Mouse (Mus musculus) limb, embryonic 11.5 days (tissue): ENCODE results near the gene Cited2. TPM values are rescaled to one million over a fixed set of nuclear protein-coding genes. Genes with fewer than 3 reads are reported as not detected.

Experiments
- ATAC-seq: fragments of 200-750 bp; cut with Nextera tagmentation; 2 replicates; pipeline ENCODE4 v1.8.0; 2017; ENCODE audit warnings: low read depth; ENCODE audit not compliant: insufficient number of reproducible peaks, low FRiP score, low TSS enrichment
- DNase-seq: peaks from one replicate; pipeline ENCODE4 v3.0.0-alpha.2; 2015; ENCODE audit warnings: low spot score
- H3K27ac ChIP-seq: fragments of 300-500 bp; sonication (generic); replicated peaks from 2 replicates; pipeline ENCODE4 v1.5.1; 2014; ENCODE audit warnings: low read depth, mild to moderate bottlenecking, low read length
- H3K27me3 ChIP-seq: fragments of 300-500 bp; sonication (generic); 2 replicates; pipeline ENCODE4 v1.6.1; 2014; ENCODE audit warnings: mild to moderate bottlenecking, low read length, mixed read lengths; ENCODE audit not compliant: control insufficient read depth, insufficient read depth
- H3K36me3 ChIP-seq: fragments of 300-500 bp; sonication (generic); 2 replicates; pipeline ENCODE4 v1.6.1; 2014; ENCODE audit warnings: mild to moderate bottlenecking, low read length, moderate library complexity, mixed read lengths; ENCODE audit not compliant: control insufficient read depth, insufficient read depth
- H3K4me1 ChIP-seq: fragments of 300-500 bp; sonication (generic); 2 replicates; pipeline ENCODE4 v1.6.1; 2014; ENCODE audit warnings: low read length, mixed read lengths; ENCODE audit not compliant: control insufficient read depth, insufficient read depth
- H3K4me2 ChIP-seq: fragments of 300-500 bp; sonication (generic); 2 replicates; pipeline ENCODE4 v1.6.1; 2014; ENCODE audit warnings: low read depth, mild to moderate bottlenecking, moderate library complexity; ENCODE audit not compliant: severe bottlenecking
- H3K4me3 ChIP-seq: fragments of 300-500 bp; sonication (generic); 2 replicates; pipeline ENCODE4 v1.5.1; 2014; ENCODE audit warnings: low read depth, low read length
- H3K9ac ChIP-seq: fragments of 300-500 bp; sonication (generic); 2 replicates; pipeline ENCODE4 v1.6.1; 2014; ENCODE audit warnings: mild to moderate bottlenecking, low read length
- H3K9me3 ChIP-seq: fragments of 300-500 bp; sonication (generic); 2 replicates; pipeline ENCODE4 v1.6.1; 2016; ENCODE audit warnings: low read length; ENCODE audit not compliant: control insufficient read depth
- WGBS: fragments of 180-500 bp; shearing (Covaris S2); extraction: QIAGEN DNeasy Blood & Tissue Kit; methylation state at CpG from one replicate; pipeline ENCODE4 v1.1.7; 2014; 5-methylcytosine and 5-hydroxymethylcytosine counted together
- polyA plus RNA-seq: library from polyadenylated mRNA; unstranded; fragments of >200 nt; fragmentation: Nextera tagmentation; extraction: Ambion mirVana; gene quantifications from 2 replicates; pipeline ENCODE4 v1.2.1, GENCODE M21; 2014

Gene Cited2
- polyA plus RNA-seq, 1 experiment from 2014 or later = 73.1 TPM

DNA sequence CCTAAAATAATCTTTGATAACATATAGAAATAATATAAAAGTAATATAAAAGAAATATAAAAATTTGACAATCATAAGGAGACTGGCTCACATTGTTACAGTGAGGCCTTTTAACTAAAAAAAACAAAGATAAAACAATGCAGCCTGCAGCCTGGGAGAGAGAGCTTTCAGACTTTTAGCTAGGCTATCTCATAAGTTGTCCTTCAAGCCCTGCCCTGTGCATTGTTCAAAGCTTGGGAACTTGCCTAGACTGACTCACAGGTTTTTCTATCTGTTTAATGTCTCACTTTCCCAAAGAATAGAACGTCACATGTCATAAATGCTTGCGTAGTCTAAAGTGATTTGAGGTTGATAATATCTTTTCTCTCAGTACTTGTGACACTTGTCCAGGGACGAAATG lies 36.8 kb downstream of the Cited2 start:
- ATAC-seq (no peak), DNase-seq (no peak)
- H3K9ac ChIP-seq = no peak overlapping the region
- no peaks in the 10 kb centered on the region for H3K36me3 ChIP-seq
- WGBS = 94% methylated on average over 3 of the region's 3 CpGs
- H3K4me1 ChIP-seq = no peaks in the 10 kb centered on the region
- H3K9me3 ChIP-seq = no peaks in the 10 kb centered on the region
- no peaks in the 10 kb centered on the region for H3K27me3 ChIP-seq
- H3K4me2 ChIP-seq = no peak overlapping the region
- H3K27ac ChIP-seq = no peak overlapping the region
- H3K4me3 ChIP-seq = no peak overlapping the region

DNA sequence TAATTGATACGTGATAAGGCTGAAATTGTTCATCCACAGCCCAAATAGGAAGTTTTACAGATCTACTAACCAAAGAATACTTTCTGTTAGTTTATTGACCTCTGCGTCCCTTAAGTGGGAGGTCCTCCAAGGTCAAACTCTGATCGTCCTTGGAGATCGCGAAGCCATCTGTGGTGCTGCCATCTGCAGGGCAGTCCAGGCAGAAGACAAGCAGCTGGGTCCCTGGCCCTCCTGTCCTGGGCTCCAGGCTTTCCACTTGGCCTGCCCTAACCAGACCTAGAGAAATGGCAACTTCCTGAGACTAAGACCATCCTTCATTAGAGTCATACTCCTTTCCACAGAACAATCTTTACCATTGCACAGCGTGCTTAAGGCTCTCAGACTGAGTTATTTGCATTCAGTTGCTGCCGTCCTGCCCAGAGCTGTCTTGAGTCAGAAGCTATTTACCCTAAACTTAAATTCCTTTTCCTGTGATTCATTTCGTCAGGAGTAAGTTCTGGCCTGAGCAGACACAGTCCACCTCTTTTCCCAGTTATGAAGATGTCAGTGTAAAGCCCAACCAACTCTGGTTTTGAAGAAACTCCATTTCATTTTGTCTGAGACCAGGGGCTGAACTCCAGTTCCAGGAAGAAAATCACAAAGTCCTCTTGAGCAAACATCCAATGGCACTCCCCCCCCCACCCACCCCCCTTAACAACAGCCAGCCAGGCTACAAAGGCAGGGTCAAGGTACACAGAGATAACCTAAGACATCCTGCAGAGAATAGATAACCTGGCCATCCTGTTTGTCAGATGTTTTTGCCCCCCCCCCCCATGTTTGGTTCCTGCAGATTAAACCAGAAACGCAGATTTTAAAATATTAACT lies 38.0 kb downstream of the Cited2 start:
- H3K36me3 ChIP-seq = no peaks in the 10 kb centered on the region
- no peak for ATAC-seq
- no peak overlapping the region for H3K4me3 ChIP-seq
- 68% methylated on average over 9 of the region's 9 CpGs for WGBS
- no peaks in the 10 kb centered on the region for H3K27me3 ChIP-seq
- no peak overlapping the region for H3K4me2 ChIP-seq
- DNase-seq = no peak
- no peak overlapping the region for H3K9ac ChIP-seq
- H3K27ac ChIP-seq = no peak overlapping the region
- H3K9me3 ChIP-seq = no peaks in the 10 kb centered on the region
- no peaks in the 10 kb centered on the region for H3K4me1 ChIP-seq

DNA sequence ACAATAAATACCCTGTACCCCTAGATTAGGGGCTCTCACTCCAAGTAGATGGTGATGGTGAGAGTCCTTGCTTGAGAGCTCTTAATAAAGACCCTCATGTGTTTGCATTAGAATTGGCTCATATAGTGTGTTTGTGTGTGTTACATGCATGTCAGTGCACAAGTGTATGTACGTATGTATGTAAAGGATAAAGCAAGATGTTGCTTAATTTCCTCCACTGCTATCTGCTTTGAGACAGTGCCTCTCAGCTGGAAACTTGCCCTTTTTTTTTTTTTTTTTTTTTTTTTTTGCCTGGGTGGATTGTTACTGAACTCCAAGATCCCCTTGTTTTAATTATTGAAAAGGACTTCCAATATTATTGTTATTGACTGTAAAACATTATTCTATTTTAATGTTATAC lies 38.6 kb downstream of the Cited2 start:
- Histone ChIP-seq H3K9ac (no peak overlapping the region), H3K4me2 (no peak overlapping the region), H3K4me3 (no peak overlapping the region), H3K36me3 (no peaks in the 10 kb centered on the region), H3K9me3 (no peaks in the 10 kb centered on the region), H3K27me3 (no peaks in the 10 kb centered on the region), H3K4me1 (no peaks in the 10 kb centered on the region), H3K27ac (no peak overlapping the region)
- 91% methylated on average over 1 of the region's 1 CpGs for WGBS
- DNase-seq = no peak
- no peak for ATAC-seq

DNA sequence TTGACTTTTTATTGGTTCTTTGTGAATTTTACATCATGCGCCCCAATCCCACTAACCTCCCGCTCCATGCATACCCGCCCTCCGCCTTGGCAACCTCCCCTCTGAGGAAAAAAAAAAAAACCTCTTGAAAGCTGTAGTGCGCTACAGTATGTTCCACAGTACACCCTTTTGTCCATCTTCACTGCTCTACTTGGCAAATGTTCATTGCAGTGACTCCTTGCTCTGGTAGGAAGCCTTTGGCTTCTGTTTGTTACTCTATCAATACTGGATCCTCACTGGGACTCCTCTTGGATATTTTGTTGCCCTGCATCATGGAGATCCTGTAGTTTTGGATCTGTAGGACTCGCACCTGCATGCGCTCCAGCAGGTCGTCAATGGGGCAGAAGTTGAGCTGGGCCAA lies 39.9 kb downstream of the Cited2 start:
- Histone ChIP-seq H3K4me1 (no peaks in the 10 kb centered on the region), H3K27me3 (no peaks in the 10 kb centered on the region), H3K4me2 (no peak overlapping the region), H3K27ac (no peak overlapping the region), H3K9me3 (no peaks in the 10 kb centered on the region), H3K36me3 (no peaks in the 10 kb centered on the region), H3K4me3 (no peak overlapping the region), H3K9ac (no peak overlapping the region)
- DNase-seq (no peak), ATAC-seq (no peak)
- WGBS = 96% methylated on average over 8 of the region's 8 CpGs

DNA sequence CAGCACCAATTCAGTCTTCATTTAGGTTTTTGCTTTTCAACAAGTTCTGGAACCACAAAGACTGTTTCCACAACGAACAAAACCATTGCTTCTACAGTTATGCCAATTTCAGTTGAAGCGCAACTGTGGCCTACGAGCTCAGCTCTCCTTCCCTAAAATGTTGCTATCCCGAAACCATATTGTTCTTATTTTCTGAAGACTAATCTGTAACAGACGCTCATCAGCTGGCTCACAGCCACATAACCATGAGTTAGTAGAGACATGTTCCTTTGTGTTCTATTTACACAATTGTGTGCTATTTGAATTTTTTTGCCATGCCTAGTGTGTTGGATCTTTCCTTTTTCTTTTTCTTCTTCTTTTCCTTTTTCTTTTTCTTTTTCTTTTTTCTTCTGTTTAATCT lies 46.8 kb downstream of the Cited2 start:
- no peaks in the 10 kb centered on the region for H3K36me3 ChIP-seq
- H3K4me1 ChIP-seq = no peaks in the 10 kb centered on the region
- H3K9ac ChIP-seq = no peak overlapping the region
- no peak overlapping the region for H3K4me3 ChIP-seq
- 51% methylated on average over 5 of the region's 5 CpGs for WGBS
- H3K27me3 ChIP-seq = no peaks in the 10 kb centered on the region
- H3K27ac ChIP-seq = no peak overlapping the region
- no peaks in the 10 kb centered on the region for H3K9me3 ChIP-seq
- ATAC-seq = no peak
- DNase-seq = peak; percentile 22
- H3K4me2 ChIP-seq = no peak overlapping the region

DNA sequence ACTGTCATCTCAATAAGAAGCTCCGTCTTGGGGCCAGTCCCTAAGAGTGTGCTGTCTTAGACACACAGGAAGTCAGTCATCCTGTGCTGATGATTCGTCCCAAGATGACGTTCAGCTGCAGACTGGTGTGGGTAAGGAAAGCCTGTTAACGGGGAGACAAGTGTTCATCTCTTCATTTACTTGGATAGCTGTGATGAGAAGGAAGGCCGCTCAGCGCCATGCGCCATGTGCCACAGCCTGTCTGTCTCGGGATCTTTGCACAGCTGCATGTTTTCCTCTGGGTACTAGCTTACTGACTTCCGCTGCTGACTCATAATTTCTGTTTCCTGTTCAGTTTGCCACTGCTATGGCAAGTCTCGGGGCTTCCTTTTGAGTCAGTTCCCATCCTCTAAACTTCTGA lies 49.3 kb downstream of the Cited2 start:
- Histone ChIP-seq H3K4me1 (no peaks in the 10 kb centered on the region), H3K9me3 (no peaks in the 10 kb centered on the region), H3K36me3 (no peaks in the 10 kb centered on the region), H3K27me3 (no peaks in the 10 kb centered on the region), H3K4me2 (no peak overlapping the region), H3K9ac (no peak overlapping the region), H3K4me3 (no peak overlapping the region), H3K27ac (no peak overlapping the region)
- whole genome bisulfite sequencing = 88% methylated on average over 10 of the region's 10 CpGs
- no peak for DNase-seq
- no peak for ATAC-seq

DNA sequence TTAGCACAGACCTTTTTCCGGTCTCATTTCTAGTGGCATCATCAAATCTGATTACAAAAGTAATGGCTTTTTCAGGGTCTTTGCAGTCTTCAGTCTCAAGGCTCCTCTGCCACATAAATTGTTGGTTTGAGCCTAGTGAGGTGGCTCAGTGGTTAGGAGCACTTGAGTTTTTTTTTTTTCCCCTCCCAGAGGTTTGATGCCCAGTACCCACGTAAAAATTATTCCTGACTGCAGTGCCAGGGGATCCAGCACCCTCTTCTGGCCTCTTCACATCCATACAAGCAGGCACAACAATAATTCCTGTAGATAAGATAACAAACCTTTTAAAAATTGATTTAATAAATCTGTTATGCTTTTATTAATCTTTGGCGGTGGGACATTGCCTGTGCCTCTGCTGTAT lies 51.3 kb downstream of the Cited2 start:
- H3K27ac ChIP-seq = no peak overlapping the region
- 82% methylated on average over 3 of the region's 3 CpGs for WGBS
- ATAC-seq (no peak), DNase-seq (no peak)
- no peak overlapping the region for H3K4me3 ChIP-seq
- H3K9me3 ChIP-seq = no peaks in the 10 kb centered on the region
- no peaks in the 10 kb centered on the region for H3K36me3 ChIP-seq
- H3K27me3 ChIP-seq = no peaks in the 10 kb centered on the region
- H3K4me2 ChIP-seq = no peak overlapping the region
- H3K4me1 ChIP-seq = no peaks in the 10 kb centered on the region
- H3K9ac ChIP-seq = no peak overlapping the region

DNA sequence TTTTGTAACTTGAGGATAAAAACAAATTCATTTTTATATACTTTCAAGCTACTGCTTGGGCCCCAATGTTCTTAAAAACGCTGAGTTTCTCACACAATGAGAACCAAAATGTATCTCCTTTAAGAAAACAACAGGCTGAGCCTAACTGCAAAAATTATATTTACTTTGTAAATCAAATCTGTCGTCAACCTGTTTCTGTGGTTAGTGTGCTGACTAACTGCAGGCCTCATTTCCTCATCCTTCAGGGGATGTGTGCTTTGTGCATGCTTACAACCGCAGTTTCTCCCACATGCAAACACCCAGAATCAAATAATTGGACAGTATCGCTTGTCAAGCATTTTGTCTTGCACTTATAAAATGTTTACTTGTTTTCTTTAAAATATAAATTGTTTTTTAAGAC lies 52.1 kb downstream of the Cited2 start:
- no peak overlapping the region for H3K27ac ChIP-seq
- no peaks in the 10 kb centered on the region for H3K4me1 ChIP-seq
- ATAC-seq (no peak), DNase-seq (no peak)
- H3K9ac ChIP-seq = no peak overlapping the region
- no peaks in the 10 kb centered on the region for H3K9me3 ChIP-seq
- no peak overlapping the region for H3K4me3 ChIP-seq
- no peaks in the 10 kb centered on the region for H3K27me3 ChIP-seq
- H3K4me2 ChIP-seq = no peak overlapping the region
- 75% methylated on average over 4 of the region's 4 CpGs for WGBS
- H3K36me3 ChIP-seq = no peaks in the 10 kb centered on the region
